Mouse (Mus musculus): Measurements from ENCODE around the gene Ttll8.
A peak's percentile ranks its signal among the peaks of the same experiment; 100 is the strongest.

The Ttll8 gene

DNA sequence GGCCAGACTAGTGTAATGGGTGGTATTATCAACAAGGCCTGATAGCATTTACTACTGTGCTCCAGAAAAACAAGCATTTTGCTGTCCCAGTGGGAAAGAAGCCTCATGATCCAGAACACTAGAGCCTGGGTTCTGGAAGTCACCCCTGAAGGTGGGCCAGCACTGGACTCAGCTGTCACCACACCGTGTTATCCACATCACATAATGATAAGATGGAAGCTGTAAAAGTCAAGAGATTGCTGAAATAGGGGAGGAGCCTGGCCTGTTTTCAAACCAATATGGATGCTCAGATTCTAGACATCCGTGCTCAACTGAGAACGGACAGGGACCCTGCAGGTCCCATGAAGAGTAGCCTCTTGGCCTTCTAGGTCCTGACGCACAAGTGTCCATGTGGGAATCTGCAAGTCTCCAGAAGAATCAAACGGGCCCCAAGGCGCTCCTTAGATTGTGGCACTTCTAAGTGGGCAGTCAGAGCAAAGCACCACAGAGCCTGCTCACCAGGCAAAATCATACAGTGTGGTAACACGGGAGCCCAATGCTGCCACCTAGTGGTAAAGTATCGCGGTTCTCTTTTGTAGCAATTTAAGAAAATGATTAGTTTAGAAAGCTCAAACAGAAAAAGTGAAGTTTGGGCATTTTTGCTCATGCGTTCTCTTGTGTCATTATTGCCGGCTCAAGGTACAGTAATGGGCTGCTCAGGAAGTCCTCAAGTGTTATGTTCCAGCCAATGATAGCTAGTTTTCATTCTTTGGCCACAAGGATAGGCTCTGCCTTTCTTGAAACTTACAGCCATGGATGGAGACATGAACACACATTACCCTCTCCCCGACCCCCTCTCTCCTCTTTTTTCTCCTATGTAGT is 32.9 kb downstream of the Ttll8 start:
- DNase-seq (ENCODE audit: low read depth, low spot score), result peak; percentile 90

DNA sequence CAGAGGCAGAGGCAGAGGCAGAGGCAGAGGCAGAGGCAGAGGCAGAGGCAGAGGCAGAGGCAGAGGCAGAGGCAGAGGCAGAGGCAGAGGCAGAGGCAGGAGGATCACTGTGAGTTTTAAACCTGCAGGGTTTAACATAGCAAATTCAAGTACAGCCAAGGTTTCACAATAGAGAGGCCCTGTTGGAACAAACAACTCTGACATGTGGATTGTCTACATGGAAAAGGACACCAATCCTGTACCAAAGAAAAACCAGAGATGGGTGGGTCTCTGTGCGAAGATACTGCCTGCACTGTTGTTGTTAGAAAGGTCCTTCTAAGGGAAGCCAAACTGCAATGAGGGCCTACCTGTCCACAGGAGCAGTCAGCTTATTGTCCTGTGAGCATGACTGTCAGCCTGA is 34.2 kb downstream of the Ttll8 start:
- DNase-seq (ENCODE audit: low read depth, low spot score), result no peak

DNA sequence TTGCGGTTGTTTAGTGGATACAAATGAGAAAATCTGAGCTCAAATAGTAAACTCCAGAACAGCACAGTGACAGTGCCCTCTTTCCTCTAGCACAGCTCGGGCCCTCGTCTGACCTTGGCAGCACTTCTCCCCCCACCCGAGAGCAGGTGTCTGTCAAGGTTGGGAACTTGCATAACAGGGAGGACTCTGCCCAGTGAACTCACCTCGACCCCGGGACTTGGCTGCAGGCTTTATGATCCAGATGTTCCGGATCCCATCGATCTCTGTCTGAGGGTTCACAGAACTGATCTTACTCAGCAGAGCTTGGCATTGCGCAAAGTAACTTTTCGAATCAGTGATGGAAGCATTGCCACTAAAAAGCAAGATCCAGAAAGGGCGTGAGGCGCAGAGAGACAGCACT is 34.9 kb downstream of the Ttll8 start:
- DNase-seq (ENCODE audit: low read depth, low spot score), result no peak

DNA sequence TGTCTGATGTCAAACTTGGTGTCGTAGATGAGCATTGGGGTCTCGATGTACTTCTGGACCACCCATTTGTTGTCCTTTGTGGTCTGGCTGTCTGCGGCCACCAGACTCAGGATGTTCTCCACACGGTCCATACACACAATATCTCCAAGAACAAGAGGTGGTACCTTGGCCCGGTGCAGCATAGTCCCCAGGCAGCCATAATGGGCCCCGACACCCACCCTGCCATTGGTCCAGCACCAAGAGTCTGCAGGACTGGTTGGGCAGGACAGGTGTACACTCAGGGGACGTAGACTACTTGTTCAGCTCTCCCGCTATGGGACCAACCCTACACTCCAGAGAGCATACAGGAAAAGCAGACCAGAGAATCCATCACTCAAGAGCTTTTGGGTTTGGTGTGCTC is 37.1 kb downstream of the Ttll8 start:
- DNase-seq (ENCODE audit: low read depth, low spot score), result no peak

GRCm38 (mm10) chr15:88916366-88916765 is 37.9 kb downstream of the Ttll8 start:
- no peak for DNase-seq (ENCODE audit: low read depth, low spot score)

DNA sequence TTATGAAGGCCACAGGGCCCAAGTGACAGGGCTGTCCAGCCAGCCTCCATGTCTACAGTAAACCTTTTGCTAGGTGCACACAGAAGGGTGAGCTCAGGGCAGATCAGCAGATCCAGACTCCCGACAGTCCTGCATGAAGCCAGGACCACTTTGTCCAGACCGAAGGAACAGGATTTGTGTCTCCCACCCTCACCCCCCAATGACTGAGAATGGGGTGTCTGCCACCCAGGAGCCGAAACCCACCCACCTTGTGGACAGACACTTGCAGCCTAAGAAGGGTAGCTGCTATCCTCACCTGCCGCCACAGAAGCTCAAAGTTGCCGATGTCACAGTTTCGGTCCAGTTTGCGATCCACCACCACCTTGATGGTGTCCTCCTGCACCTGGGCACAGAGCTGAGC is 39.2 kb downstream of the Ttll8 start:
- no peak for DNase-seq (ENCODE audit: low read depth, low spot score)

DNA sequence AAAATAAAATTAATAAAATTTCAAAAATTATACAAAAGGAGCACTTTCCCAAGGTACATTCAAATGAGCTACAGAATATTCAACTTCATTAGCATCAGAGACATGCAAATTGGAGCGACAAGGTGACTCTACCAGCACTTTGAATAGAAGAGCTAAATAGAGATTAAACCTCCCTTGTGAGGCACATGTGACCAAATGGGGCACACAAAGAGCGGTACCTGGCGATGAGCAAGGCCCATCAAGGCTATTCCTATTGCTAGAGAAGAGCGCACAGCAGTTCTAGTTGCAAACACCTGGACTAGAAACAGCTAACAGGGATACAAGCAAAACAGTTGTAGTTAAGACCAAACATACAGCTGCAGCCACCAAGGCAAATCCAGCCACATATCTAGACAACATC is 47.9 kb downstream of the Ttll8 start:
- DNase-seq (ENCODE audit: low read depth, low spot score), result peak; percentile 15

DNA sequence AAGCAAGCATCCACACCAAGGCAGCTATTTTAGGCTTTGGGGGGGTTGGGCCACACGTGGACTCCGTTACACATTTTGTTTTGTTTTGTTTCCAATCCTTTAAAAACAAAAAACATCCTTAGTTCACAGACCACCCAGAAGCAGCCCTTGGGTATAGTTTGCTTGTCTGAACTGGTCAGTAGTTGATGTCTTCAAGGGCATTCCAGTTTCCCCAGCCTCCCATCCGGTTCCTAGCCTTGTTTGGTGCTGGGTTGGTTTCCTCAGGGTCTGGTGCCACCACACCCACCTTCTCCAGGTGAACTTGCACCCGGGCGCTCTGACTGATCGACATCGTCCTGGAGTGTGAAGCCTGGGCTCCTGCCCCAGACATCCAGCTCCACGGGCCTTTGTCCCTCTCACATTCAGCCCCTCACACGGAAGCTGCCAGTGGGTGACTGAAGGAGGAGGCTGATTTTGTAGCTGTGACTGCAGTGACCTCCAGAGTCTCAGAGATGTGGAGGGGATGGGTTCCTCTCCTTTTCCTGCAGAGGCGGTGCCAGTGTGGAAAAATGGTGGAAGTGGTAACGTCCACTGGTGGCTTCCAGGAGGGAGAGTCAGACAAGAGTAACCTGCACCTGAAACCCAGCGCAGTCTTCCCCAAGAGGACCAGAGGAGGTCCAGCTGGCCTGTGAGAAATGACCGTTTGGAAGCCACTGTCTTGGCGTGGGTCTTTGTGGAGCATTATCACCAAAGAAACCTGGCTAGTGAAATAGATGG is 50.0 kb downstream of the Ttll8 start:
- DNase-seq (ENCODE audit: low read depth, low spot score), result no peak

DNA sequence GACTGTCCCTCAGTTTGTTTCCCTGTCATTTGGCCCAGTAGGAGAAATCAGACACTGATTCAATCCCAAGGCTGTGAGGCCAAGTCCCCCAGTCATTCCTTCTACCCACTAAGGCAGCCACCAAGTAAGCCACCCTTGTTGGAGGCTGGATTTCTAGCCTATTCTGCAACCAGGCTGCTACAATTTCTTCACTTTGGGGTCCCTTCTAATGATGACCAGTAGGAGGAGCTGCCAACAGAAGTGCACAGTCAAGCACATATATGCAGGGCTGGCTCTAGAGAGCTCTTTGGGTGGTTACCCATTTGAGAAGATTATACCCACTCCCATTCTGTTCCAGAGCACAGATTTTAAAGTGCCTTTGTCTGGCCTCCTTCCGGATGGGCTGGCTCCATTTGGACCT is 51.1 kb downstream of the Ttll8 start:
- DNase-seq (ENCODE audit: low read depth, low spot score), result no peak

DNA sequence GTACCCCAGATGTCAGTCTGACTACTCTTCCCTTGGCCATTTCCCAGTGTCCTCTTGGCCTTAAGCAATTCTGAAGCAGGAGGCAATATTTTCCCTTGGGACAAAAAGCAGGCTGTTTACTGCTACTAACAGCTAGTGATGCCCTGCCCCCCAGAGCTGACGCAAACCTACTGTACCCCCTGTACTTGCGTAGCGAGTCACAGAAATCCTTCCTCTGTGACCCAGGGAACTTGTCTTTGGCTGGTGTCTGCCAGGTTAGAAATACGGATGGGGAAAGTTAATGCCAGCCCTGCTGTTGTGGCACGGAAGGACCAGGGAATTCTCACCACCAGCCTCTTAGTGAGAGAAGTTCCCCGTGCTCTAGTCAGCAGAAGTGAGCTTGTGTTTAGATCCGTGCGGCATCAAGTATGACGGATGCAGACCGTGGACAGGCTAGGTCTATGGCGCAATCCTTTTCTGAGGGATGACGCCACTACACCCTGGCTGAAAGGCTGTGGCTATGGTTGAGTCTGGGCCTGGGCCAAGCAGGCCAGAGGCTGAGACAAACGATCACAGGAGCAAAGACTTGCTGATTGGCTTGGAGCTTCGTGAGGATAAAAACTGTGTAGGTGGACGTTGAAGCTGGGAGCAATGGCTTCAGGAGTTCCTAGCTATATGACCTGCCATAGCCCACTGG is 51.9 kb downstream of the Ttll8 start:
- no peak for DNase-seq (ENCODE audit: low read depth, low spot score)

- no peak for DNase-seq (ENCODE audit: low read depth, low spot score)
Measured at GRCm38 (mm10) chr15:88896341-88896980, 57.8 kb downstream of the Ttll8 start.

- no peak for DNase-seq (ENCODE audit: low read depth, low spot score)
Measured at GRCm38 (mm10) chr15:88895891-88896290, 58.3 kb downstream of the Ttll8 start.

DNA sequence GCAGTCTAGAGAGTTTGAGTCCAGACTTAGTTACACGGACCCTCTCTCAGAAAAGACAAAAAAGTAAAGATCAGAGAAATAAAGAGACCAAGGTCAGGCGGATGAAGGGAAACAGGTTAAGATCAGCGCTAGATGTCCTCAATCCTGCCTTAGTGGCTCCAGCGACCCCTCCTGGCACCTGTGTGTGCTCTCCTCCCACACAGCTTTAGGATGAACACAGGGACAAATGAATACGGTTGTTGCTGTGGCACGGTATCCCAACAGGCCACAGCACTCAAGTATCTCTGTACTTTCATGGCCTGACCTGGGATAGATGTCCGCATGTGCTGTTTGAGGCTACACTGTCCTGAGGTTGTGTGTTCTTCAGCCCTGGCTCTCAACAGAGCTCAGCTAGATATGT is 59.1 kb downstream of the Ttll8 start:
- no peak for DNase-seq (ENCODE audit: low read depth, low spot score)

- DNase-seq (ENCODE audit: low read depth, low spot score), result no peak
Measured at GRCm38 (mm10) chr15:88892876-88893275, 61.3 kb downstream of the Ttll8 start.

DNA sequence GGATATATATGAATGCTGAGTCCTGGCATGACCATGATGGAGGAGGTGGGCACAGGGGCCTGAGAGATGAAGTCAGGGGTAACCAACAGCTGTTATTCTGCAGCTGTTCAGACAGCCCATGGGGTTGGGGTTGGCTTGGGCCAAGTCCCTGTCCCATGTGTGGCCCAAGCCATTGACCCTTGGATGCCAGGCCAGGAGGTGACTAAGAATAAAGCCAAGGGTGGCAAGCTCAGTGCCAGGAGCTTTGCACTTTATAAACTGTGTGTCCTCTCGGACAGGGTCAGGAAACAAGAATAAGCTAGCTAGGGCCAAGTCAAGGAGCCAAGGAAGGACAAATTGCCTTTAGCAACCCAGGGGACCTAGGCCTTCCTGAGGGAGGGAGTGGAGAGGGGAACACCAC is 62.0 kb downstream of the Ttll8 start:
- DNase-seq (ENCODE audit: low read depth, low spot score), result no peak

- no peak for DNase-seq (ENCODE audit: low read depth, low spot score)
Measured at GRCm38 (mm10) chr15:88891676-88892040, 62.6 kb downstream of the Ttll8 start.

- DNase-seq (ENCODE audit: low read depth, low spot score), result peak; percentile 93
Measured at GRCm38 (mm10) chr15:88890751-88891675, 63.2 kb downstream of the Ttll8 start.

GRCm38 (mm10) chr15:88889994-88890393 is 64.2 kb downstream of the Ttll8 start:
- DNase-seq (ENCODE audit: low read depth, low spot score), result no peak

DNA sequence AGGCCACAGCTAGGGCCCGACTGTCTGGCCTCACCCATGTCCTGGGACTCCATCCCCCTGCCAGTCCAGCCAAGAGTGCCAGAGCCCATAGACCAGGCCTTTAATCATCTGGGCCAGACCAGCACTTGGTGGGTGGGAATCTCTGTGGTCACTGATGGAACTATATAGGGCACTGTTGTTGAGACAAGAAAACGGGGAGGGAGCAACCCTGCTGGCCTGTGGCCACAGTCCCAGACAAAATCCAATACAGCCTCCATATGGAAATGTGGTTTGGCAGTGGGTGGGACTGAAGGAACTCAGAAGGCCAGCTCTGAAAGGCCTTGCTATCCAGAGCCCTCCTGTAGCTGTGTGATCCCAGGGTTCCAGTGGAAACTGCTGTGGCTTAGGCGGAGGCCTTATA is 65.2 kb downstream of the Ttll8 start:
- DNase-seq (ENCODE audit: low read depth, low spot score), result no peak

- DNase-seq (ENCODE audit: low read depth, low spot score), result no peak
Measured at GRCm38 (mm10) chr15:88885376-88885775, 68.8 kb downstream of the Ttll8 start.

- DNase-seq (ENCODE audit: low read depth, low spot score), result no peak
Measured at GRCm38 (mm10) chr15:88883342-88883741, 70.9 kb downstream of the Ttll8 start.

Measured in brain, adult 2 months (tissue).